Mouse (Mus musculus): ENCODE results near the gene Mcmbp. TPM values are rescaled to one million over a fixed set of nuclear protein-coding genes. Genes with fewer than 3 reads are reported as not detected.

The Mcmbp gene
- polyA plus RNA-seq, 1 experiment from 2014 or later, result 67.4 TPM

DNA sequence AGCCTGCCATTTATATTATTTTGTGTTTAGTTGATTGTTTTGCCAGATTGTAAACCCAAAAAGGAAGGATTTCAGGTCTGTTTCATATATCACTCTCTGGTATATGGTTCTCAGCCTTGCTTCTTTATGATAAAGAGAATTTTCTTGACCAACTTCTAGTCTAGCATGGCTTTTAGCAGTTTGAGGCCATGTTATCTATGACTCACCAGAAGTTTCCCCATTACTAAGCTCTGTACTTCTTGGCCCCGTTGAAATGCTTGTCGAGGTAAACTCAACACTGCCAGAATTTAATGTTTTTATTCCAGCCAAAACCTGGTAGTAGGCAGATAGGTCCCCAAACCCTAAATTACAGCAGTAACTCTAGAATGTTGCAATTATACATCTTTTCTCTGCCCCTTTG is 3.6 kb upstream of the Mcmbp start:
- peaks cover 41% of the 10 kb centered on the region for H3K4me1 ChIP-seq
- no peaks in the 10 kb centered on the region for H3K9me3 ChIP-seq
- peaks cover 6% of the 10 kb centered on the region; the same call in 1 of the 2 replicates for H3K36me3 ChIP-seq
- peak overlapping the region; percentile 97 for H3K4me3 ChIP-seq
- H3K27me3 ChIP-seq, result 0 out of 2 replicates have a peak, but pooled peaks cover 8% of the 10 kb centered on the region
- H3K27ac ChIP-seq, result no peak overlapping the region
- H3K4me2 ChIP-seq (replicated peaks), result peak overlapping the region; percentile 80
- ATAC-seq (ENCODE audit: low FRiP score, low read depth), result no peak
- H3K9ac ChIP-seq, result no peak overlapping the region
- 68% methylated on average over 2 of the region's 2 CpGs for WGBS

DNA sequence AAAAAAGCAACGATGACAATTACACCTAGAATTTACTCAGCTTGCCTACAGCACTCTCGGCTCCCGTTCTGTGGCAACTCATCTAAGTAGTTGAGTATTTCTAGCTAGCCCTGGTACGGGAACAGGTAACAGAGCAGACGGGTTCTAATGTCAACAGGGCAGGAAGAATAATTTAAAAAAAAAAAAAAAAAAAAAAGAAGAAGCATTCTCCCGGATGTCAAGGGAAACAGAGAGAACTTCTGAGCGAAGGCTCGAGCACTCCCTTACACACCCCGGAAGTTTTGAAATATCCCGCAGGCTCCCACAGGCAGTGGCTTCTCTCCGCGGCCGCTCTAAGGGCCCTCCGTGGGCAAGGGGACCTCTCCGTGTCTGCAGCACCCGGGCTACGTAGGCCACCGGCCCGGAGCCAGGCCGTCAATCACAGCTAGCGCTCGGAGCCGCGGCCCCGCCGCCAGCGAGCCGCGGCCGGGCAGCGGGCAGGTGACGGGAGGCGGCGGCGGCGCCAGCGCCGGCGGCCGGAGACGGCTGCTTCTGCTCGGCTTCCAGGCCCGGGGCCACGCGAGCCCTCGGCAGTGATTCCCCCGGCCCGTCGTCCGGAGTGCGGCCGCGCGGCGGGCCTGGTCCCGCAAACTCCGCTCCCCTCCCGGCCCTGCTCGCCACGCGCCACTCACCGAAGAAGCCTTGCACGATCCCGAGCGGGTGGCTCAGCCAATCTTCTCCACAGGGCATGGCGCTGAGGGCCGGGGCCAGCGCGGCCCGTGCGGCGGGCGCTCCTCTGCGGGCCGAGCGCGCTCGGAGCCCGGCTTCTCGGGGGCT is 625 bp downstream of the Mcmbp start:
- Histone ChIP-seq H3K9me3 (no peaks in the 10 kb centered on the region), H3K4me1 (peaks cover 18% of the 10 kb centered on the region), H3K4me2 (replicated peaks) (peak overlapping the region; percentile 88), H3K27me3 (0 out of 2 replicates have a peak, but pooled peaks cover 8% of the 10 kb centered on the region), H3K9ac (peak overlapping the region; percentile 99), H3K36me3 (peaks cover under 1% of the 10 kb centered on the region; the same call in 1 of the 2 replicates), H3K27ac (peak overlapping the region; percentile 89), H3K4me3 (peak overlapping the region; percentile 99)
- peak; percentile 17; the same call in 1 of the 2 replicates for ATAC-seq (ENCODE audit: low FRiP score, low read depth)
- under 1% methylated on average over 56 of the region's 80 CpGs for WGBS

GRCm38 (mm10) chr7:128739116-128739461 is 1.2 kb downstream of the Mcmbp start:
- H3K4me3 ChIP-seq, result peak overlapping the region; percentile 99
- H3K27ac ChIP-seq, result no peak overlapping the region
- H3K4me2 ChIP-seq (replicated peaks), result peak overlapping the region; percentile 88
- peaks cover 16% of the 10 kb centered on the region for H3K4me1 ChIP-seq
- no peaks in the 10 kb centered on the region for H3K9me3 ChIP-seq
- ATAC-seq (ENCODE audit: low FRiP score, low read depth), result no peak
- WGBS, result under 1% methylated on average over 15 of the region's 15 CpGs
- 0 out of 2 replicates have a peak, but pooled peaks cover 8% of the 10 kb centered on the region for H3K27me3 ChIP-seq
- peak overlapping the region; percentile 99 for H3K9ac ChIP-seq
- H3K36me3 ChIP-seq, result peaks cover 4% of the 10 kb centered on the region; the same call in 1 of the 2 replicates

DNA sequence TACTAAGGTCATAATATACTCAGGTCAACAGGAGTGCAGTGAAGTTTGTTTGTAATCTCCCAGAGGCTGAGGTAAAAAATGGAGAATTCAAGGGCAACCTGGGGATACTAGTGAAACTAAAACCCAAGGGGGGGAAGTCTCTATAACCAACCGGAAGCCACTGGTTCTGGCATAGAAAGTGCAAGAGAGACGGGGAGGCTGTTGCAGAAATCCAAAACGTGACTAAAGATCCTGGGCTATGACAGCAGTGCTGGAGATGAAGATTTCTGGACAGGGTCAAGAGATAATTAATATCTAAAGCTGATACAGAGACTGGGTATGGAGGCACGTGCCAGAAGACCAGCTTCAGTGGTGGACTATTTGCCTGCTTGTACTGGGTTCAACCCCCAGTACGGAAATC is 2.3 kb downstream of the Mcmbp start:
- WGBS, result 77% methylated on average over 5 of the region's 5 CpGs
- Histone ChIP-seq H3K9ac (0 out of 2 replicates have a peak overlapping the region, but pooled peaks have one; percentile 36), H3K4me2 (replicated peaks) (peak overlapping the region; percentile 88), H3K9me3 (no peaks in the 10 kb centered on the region), H3K4me3 (peak overlapping the region; percentile 99), H3K27ac (no peak overlapping the region), H3K4me1 (peaks cover 15% of the 10 kb centered on the region), H3K36me3 (peaks cover 4% of the 10 kb centered on the region; the same call in 1 of the 2 replicates), H3K27me3 (0 out of 2 replicates have a peak, but pooled peaks cover 5% of the 10 kb centered on the region)
- no peak for ATAC-seq (ENCODE audit: low FRiP score, low read depth)

DNA sequence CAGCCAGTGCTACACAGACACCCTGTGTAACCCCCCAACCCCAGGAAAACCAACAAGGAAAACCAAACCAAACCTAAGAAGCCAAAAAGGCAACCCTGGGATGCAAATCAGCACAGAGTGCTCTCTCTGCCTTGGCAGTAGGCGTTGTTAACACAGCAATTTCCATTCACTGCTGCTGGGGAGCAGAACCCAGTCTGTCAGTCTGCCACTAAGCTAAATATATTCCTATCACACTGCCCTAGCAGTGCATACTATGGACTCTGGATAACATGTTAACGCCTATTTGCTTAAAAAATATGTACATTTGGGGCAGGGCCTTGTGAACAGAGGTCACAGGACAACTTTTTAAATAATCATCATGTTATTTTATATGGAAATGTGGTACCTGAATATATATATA is 8.7 kb downstream of the Mcmbp start:
- 78% methylated on average over 2 of the region's 2 CpGs for WGBS
- no peak for ATAC-seq (ENCODE audit: low FRiP score, low read depth)
- Histone ChIP-seq H3K36me3 (peaks cover 4% of the 10 kb centered on the region; the same call in 1 of the 2 replicates), H3K4me2 (replicated peaks) (no peak overlapping the region), H3K27ac (no peak overlapping the region), H3K9me3 (no peaks in the 10 kb centered on the region), H3K27me3 (no peaks in the 10 kb centered on the region), H3K4me1 (0 out of 2 replicates have a peak, but pooled peaks cover 5% of the 10 kb centered on the region), H3K4me3 (no peak overlapping the region), H3K9ac (no peak overlapping the region)

DNA sequence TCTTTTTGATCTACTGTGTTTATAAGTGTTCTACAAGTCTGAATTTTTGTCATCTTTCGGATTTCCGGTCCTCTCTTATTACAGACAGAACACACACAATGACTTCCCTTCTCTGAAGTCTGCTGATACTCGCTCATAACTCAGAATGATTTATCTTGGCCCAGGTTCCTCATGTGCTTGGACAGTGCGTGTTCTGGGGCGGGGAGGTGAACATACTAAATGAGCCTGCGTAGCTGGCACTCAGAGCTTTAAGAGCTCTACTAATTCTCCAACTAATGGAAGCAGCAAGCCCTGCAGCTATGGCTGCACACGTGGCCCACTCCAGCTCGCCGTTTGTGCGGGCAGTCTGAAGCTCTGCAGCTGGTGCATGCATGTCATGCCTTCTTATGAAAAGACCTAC is 11.6 kb downstream of the Mcmbp start:
- H3K4me1 ChIP-seq, result 0 out of 2 replicates have a peak, but pooled peaks cover 11% of the 10 kb centered on the region
- H3K4me3 ChIP-seq, result no peak overlapping the region
- H3K27ac ChIP-seq, result no peak overlapping the region
- no peaks in the 10 kb centered on the region for H3K27me3 ChIP-seq
- H3K36me3 ChIP-seq, result 0 out of 2 replicates have a peak, but pooled peaks cover 4% of the 10 kb centered on the region
- no peak overlapping the region for H3K9ac ChIP-seq
- no peak overlapping the region for H3K4me2 ChIP-seq (replicated peaks)
- H3K9me3 ChIP-seq, result no peaks in the 10 kb centered on the region
- no peak for ATAC-seq (ENCODE audit: low FRiP score, low read depth)
- WGBS, result 83% methylated on average over 10 of the region's 10 CpGs

GRCm38 (mm10) chr7:128727701-128728100 is 12.6 kb downstream of the Mcmbp start:
- H3K27me3 ChIP-seq, result no peaks in the 10 kb centered on the region
- peaks cover 12% of the 10 kb centered on the region for H3K36me3 ChIP-seq
- no peak overlapping the region for H3K4me3 ChIP-seq
- H3K9me3 ChIP-seq, result no peaks in the 10 kb centered on the region
- no peak for ATAC-seq (ENCODE audit: low FRiP score, low read depth)
- no peak overlapping the region for H3K4me2 ChIP-seq (replicated peaks)
- no peak overlapping the region for H3K9ac ChIP-seq
- H3K4me1 ChIP-seq, result 0 out of 2 replicates have a peak, but pooled peaks cover 11% of the 10 kb centered on the region
- 65% methylated on average over 5 of the region's 5 CpGs for WGBS
- H3K27ac ChIP-seq, result no peak overlapping the region

DNA sequence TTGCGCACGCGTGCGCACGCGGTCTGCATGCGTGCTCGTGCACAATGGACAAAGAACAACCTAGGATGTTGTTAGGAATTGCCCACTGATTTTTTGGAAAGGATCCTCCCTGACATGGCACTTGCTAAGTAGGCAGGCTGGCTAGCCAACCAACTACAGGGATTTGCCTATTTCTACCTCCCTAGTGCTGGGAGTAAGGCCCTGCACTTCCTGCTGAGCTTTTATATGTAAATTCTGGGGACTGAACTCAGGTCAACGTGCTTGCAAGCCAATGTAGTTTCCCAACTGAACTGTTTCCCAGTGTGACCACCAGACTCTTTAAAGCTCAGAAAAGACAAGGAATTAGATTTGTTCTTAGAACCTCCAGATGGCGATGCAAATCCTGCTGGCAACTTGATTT is 13.3 kb downstream of the Mcmbp start:
- no peak for ATAC-seq (ENCODE audit: low FRiP score, low read depth)
- no peak overlapping the region for H3K4me2 ChIP-seq (replicated peaks)
- WGBS, result 72% methylated on average over 10 of the region's 10 CpGs
- H3K36me3 ChIP-seq, result peaks cover 19% of the 10 kb centered on the region
- no peaks in the 10 kb centered on the region for H3K27me3 ChIP-seq
- H3K4me1 ChIP-seq, result 0 out of 2 replicates have a peak, but pooled peaks cover 11% of the 10 kb centered on the region
- H3K9ac ChIP-seq, result no peak overlapping the region
- no peaks in the 10 kb centered on the region for H3K9me3 ChIP-seq
- no peak overlapping the region for H3K27ac ChIP-seq
- H3K4me3 ChIP-seq, result no peak overlapping the region

DNA sequence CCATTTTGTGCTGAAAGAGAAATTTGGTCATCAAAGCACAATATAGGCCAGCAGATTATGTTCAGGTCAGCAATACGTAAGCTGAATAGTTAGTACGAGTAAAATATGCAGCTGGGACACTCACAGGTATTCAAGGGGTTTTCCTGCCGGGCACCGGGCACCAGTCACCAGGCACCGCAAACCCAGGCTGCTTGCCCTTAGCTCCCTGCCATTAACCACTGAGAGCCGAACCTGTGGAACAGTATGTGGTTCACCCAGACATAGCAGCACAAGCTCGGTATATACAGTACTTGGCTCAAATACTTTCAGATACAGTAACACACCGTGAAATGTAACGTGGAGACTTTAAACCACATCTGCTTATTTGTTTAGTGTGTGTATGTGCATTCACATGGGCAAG is 15.1 kb downstream of the Mcmbp start:
- Histone ChIP-seq H3K36me3 (peaks cover 29% of the 10 kb centered on the region), H3K9ac (no peak overlapping the region), H3K4me2 (replicated peaks) (no peak overlapping the region), H3K4me1 (0 out of 2 replicates have a peak, but pooled peaks cover 11% of the 10 kb centered on the region), H3K4me3 (no peak overlapping the region), H3K27me3 (no peaks in the 10 kb centered on the region), H3K27ac (no peak overlapping the region), H3K9me3 (no peaks in the 10 kb centered on the region)
- ATAC-seq (ENCODE audit: low FRiP score, low read depth), result no peak
- WGBS, result 80% methylated on average over 9 of the region's 9 CpGs

DNA sequence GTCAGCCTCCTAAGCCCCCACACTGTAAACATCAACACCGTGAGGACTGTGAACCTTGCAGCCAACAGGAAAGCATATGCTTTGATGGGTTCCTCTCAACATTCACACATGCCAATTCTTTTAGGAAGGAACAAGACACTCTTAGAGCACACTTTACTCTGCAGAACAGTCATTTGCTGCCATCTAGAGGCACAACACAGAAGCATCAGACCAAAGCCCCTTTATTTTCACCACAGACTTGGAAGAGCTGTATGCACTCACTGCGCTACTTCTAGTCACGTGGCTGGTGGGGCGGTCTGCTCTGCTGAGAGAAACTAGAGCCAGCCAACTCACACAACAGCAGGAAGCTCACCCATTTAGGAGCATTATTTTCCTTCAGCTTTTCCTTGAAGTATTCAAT is 15.5 kb downstream of the Mcmbp start:
- Histone ChIP-seq H3K27me3 (no peaks in the 10 kb centered on the region), H3K9ac (no peak overlapping the region), H3K4me1 (0 out of 2 replicates have a peak, but pooled peaks cover 11% of the 10 kb centered on the region), H3K4me3 (no peak overlapping the region), H3K4me2 (replicated peaks) (no peak overlapping the region), H3K27ac (no peak overlapping the region), H3K9me3 (no peaks in the 10 kb centered on the region), H3K36me3 (peaks cover 32% of the 10 kb centered on the region)
- 40% methylated on average over 4 of the region's 4 CpGs for WGBS
- ATAC-seq (ENCODE audit: low FRiP score, low read depth), result peak; percentile 82

GRCm38 (mm10) chr7:128717991-128718390 is 22.3 kb downstream of the Mcmbp start:
- no peak overlapping the region for H3K4me2 ChIP-seq (replicated peaks)
- no peak overlapping the region for H3K27ac ChIP-seq
- 81% methylated on average over 4 of the region's 4 CpGs for WGBS
- no peak for ATAC-seq (ENCODE audit: low FRiP score, low read depth)
- no peaks in the 10 kb centered on the region for H3K4me1 ChIP-seq
- H3K9me3 ChIP-seq, result no peaks in the 10 kb centered on the region
- no peak overlapping the region for H3K4me3 ChIP-seq
- no peaks in the 10 kb centered on the region for H3K27me3 ChIP-seq
- H3K36me3 ChIP-seq, result peaks cover 88% of the 10 kb centered on the region
- H3K9ac ChIP-seq, result no peak overlapping the region

- WGBS, result 25% methylated on average over 4 of the region's 4 CpGs
- Histone ChIP-seq H3K9ac (no peak overlapping the region), H3K36me3 (peaks cover 96% of the 10 kb centered on the region), H3K4me3 (no peak overlapping the region), H3K27me3 (no peaks in the 10 kb centered on the region), H3K4me2 (replicated peaks) (no peak overlapping the region), H3K27ac (no peak overlapping the region), H3K4me1 (no peaks in the 10 kb centered on the region), H3K9me3 (no peaks in the 10 kb centered on the region)
- ATAC-seq (ENCODE audit: low FRiP score, low read depth), result peak; percentile 71; the same call in 1 of the 2 replicates
Measured at GRCm38 (mm10) chr7:128705735-128706134, 34.6 kb downstream of the Mcmbp start.
